Mouse (Mus musculus) testis, adult 2 months (tissue): ENCODE data around the gene Xlr5a.
"Not testable (repeated sequence)": the region's sequence is repeated elsewhere in the genome, so short reads cannot be mapped to it uniquely, and the experiment has no call there.

Experiments
- CTCF ChIP-seq: fragments of 200-500 bp; IDR thresholded peaks from 2 replicates; pipeline ENCODE4 v1.5.1; 2012; ENCODE audit warnings: low read depth, mild to moderate bottlenecking, inconsistent platforms, low read length, moderate library complexity; ENCODE audit not compliant: control insufficient read depth, insufficient read depth, insufficient replicate concordance
- POLR2A ChIP-seq: fragments of 200-500 bp; IDR thresholded peaks from 2 replicates; pipeline ENCODE4 v1.6.1; 2012; ENCODE audit warnings: low read depth, mild to moderate bottlenecking, inconsistent platforms, low read length, moderate library complexity; ENCODE audit not compliant: control insufficient read depth

DNA sequence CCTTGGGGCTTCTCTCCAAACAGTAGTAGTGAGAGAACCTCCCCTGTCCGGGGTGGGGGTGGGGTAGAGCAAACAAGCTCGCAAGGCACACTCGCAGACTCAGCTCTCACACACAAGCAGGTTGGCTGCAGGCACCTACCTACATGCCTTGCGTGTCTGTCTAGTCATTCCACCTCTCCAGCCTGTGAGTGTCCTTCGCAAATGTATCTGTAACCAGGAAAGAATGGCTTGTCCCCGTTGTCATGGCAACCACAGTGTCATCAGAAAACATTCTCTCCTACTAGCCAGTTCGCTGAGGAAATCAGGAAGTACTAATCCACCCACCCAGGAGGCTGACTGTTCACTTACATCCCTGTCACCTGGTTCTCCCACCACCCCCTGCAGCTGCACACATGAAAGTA lies 149.6 kb downstream of the Xlr5a start:
- TF ChIP-seq POLR2A, CTCF: not testable (repeated sequence)
